Mouse (Mus musculus): Measurements from ENCODE around the gene Hcn3. TPM values are rescaled to one million over a fixed set of nuclear protein-coding genes. Genes with fewer than 3 reads are reported as not detected.

Gene Hcn3
- total RNA-seq, 1 experiment from 2014 or later: 0.47 TPM

DNA sequence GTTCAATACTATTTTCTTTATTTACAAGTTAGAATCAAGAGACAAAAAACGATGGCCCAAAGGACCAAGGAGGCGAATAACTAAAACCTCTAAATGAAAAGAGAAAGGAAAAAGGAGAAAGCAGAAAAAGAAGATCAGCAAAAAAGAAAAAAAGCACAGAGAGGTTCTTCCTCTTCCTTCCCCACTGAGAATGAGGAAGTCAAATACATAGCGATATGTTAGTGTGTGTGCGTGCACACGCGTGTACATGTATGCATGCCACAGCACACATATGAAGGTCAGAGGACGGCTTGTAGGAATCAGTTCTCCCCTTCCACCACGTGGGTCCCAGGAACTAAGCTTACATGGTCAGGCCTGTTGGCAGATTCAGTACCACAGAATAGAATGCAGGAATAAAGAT, 3.0 kb downstream of the Hcn3 start:
- no peak for ATAC-seq (ENCODE audit: extremely low read depth, insufficient number of reproducible peaks, low FRiP score, poor library complexity, severe bottlenecking)

GRCm38 (mm10) chr3:89152084-89152835, 7.7 kb downstream of the Hcn3 start:
- ATAC-seq (ENCODE audit: extremely low read depth, insufficient number of reproducible peaks, low FRiP score, poor library complexity, severe bottlenecking): no peak

DNA sequence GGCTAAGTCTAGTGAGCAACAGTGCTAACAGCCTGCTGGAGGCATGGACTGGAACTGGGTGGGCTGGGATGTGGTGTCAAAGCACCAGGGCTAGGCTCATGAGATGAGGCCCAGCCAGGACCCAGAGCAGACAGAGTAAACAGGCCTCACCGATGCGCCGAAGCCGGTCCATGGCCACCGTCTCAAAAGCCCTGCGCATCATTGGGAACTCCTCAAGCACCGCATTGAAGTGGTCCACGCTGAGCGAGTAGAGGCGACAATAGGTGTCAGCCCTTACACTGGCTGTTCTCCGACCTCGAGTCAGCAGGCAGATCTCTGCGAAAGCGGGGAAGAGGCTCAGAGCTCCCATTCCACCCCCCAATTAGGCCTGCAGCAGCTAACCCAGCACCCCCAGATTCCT, 11.4 kb downstream of the Hcn3 start:
- no peak for ATAC-seq (ENCODE audit: extremely low read depth, insufficient number of reproducible peaks, low FRiP score, poor library complexity, severe bottlenecking)

DNA sequence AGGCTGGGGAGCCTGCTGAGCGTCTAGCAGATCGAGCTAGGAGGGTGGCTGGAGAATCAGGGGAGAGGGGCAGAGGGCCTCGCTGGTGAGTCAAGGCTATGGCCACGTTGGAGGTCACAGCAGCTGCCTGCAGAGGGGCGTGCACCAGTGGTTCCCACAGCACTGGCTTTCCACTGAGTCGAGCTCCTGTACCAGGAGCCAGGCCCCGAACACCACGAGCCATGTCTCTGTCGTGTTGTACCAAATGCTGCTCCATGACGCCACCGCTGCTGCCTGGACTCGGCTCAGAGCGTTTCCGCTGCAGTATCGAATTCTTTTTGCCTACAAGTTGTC, 12.1 kb downstream of the Hcn3 start:
- ATAC-seq (ENCODE audit: extremely low read depth, insufficient number of reproducible peaks, low FRiP score, poor library complexity, severe bottlenecking): no peak

- ATAC-seq (ENCODE audit: extremely low read depth, insufficient number of reproducible peaks, low FRiP score, poor library complexity, severe bottlenecking): no peak
Measured at GRCm38 (mm10) chr3:89147101-89147978, 12.7 kb downstream of the Hcn3 start.

DNA sequence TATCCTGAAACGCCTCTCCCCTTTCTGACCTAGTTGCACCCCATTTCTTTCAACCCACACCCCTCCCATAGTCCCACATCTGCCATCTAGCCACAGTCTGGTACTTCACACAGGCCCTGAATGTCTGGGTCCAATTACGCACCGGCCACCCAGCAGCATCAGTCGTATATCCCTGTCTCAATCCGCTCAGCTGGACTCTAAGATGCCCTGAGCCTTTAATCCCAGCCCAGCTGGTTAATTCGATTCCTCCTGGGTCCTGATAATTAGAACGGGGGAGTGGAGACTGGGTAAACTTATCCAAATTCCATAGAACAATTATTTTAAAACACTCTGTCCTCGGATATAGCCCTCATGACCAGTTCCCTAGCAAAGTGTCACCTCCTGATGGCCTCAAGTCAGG, 14.4 kb downstream of the Hcn3 start:
- ATAC-seq (ENCODE audit: extremely low read depth, insufficient number of reproducible peaks, low FRiP score, poor library complexity, severe bottlenecking): no peak

GRCm38 (mm10) chr3:89144821-89145220, 15.2 kb downstream of the Hcn3 start:
- ATAC-seq (ENCODE audit: extremely low read depth, insufficient number of reproducible peaks, low FRiP score, poor library complexity, severe bottlenecking): no peak

- ATAC-seq (ENCODE audit: extremely low read depth, insufficient number of reproducible peaks, low FRiP score, poor library complexity, severe bottlenecking): no peak
Measured at GRCm38 (mm10) chr3:89136365-89136764, 23.6 kb downstream of the Hcn3 start.

- no peak for ATAC-seq (ENCODE audit: extremely low read depth, insufficient number of reproducible peaks, low FRiP score, poor library complexity, severe bottlenecking)
Measured at GRCm38 (mm10) chr3:89135958-89136357, 24.0 kb downstream of the Hcn3 start, which contains the start of gene Pklr. TSS of gene Pklr (plus strand) at chr3:89136142.

DNA sequence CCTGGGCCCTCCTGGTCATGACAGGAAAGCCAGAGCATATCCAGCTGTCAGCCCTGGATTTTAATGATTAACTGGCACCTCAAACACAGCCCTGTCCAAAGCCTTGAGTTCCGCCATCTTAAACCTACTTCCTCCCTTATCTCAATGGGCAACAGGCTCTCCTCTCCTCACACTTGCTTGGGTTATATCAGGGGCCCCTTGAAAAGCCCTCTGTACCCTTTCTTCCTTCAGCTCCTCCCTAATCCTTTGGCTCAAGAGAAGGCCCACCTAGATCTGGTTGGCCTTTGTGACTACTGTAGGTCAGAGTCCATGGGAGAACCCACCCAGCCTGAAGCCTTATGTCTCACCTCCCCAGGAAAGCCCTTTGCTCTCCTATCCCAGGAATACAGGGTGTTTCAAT, 26.2 kb downstream of the Hcn3 start:
- ATAC-seq (ENCODE audit: extremely low read depth, insufficient number of reproducible peaks, low FRiP score, poor library complexity, severe bottlenecking): no peak

- no peak for ATAC-seq (ENCODE audit: extremely low read depth, insufficient number of reproducible peaks, low FRiP score, poor library complexity, severe bottlenecking)
Measured at GRCm38 (mm10) chr3:89133063-89133450, 26.9 kb downstream of the Hcn3 start.

GRCm38 (mm10) chr3:89132285-89133062, 27.5 kb downstream of the Hcn3 start:
- no peak for ATAC-seq (ENCODE audit: extremely low read depth, insufficient number of reproducible peaks, low FRiP score, poor library complexity, severe bottlenecking)

DNA sequence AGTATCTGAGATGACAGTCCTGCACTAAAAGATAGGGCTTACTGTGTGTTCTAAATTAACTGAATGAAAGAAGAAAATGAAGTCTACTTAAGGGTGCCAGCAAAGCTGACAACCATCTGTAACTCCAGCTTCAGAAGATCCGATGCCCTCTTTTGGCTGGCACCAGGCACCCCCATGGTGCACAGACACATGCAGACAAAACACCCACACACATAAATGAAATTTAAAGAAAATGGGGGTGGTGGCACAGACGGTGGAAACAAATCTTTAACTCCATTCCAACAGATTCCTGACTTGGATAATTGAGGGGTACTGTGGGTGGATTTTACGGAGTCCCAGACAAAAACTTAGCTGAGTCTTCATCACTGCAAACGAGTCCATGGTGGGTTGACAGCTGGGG, 28.2 kb downstream of the Hcn3 start:
- no peak for ATAC-seq (ENCODE audit: extremely low read depth, insufficient number of reproducible peaks, low FRiP score, poor library complexity, severe bottlenecking)

GRCm38 (mm10) chr3:89129908-89130307, 30.1 kb downstream of the Hcn3 start:
- no peak for ATAC-seq (ENCODE audit: extremely low read depth, insufficient number of reproducible peaks, low FRiP score, poor library complexity, severe bottlenecking)

- no peak for ATAC-seq (ENCODE audit: extremely low read depth, insufficient number of reproducible peaks, low FRiP score, poor library complexity, severe bottlenecking)
Measured at GRCm38 (mm10) chr3:89125981-89126380, 34.0 kb downstream of the Hcn3 start.

- ATAC-seq (ENCODE audit: extremely low read depth, insufficient number of reproducible peaks, low FRiP score, poor library complexity, severe bottlenecking): no peak
Measured at GRCm38 (mm10) chr3:89124241-89124640, 35.8 kb downstream of the Hcn3 start.

DNA sequence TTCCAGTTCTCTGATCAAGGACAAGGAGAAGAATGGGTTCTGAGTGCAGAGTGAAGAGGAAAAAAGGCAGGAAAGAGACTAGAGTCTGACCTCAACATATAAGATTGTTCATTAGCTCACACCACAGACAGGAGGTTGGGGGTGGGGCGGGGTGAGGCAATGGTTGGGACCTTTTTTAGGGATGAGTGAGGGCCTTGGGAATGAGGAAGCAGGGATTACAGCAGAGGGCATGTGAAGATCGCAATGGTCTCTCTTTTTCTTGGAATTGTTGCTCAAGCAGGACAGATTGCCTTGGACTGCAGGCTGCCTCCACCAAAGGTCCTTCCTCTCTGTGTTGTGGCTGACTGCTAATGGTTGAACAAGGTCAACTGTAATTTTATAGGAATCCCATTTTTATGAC, 36.7 kb downstream of the Hcn3 start:
- no peak for ATAC-seq (ENCODE audit: extremely low read depth, insufficient number of reproducible peaks, low FRiP score, poor library complexity, severe bottlenecking)

DNA sequence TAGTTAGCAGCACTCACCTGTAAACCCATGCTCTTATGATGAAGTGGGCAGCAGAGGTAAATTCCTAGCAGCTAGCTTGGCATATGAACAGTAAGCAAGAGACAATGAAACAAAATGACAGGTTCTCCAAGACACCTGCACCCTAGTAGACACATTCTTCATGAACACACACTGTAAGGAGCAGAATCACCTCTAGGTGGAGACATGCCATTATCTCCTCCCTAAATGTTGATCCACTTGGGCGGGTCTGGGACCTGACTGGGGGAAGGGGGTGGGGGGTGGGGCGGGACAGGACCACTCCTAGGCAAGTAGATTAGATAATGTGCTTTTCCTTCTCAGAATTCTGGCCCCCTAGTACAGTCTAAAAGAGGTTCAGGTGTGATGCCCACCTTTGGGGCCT, 44.5 kb downstream of the Hcn3 start:
- no peak for ATAC-seq (ENCODE audit: extremely low read depth, insufficient number of reproducible peaks, low FRiP score, poor library complexity, severe bottlenecking)

GRCm38 (mm10) chr3:89113058-89113457, 46.9 kb downstream of the Hcn3 start:
- no peak for ATAC-seq (ENCODE audit: extremely low read depth, insufficient number of reproducible peaks, low FRiP score, poor library complexity, severe bottlenecking)

DNA sequence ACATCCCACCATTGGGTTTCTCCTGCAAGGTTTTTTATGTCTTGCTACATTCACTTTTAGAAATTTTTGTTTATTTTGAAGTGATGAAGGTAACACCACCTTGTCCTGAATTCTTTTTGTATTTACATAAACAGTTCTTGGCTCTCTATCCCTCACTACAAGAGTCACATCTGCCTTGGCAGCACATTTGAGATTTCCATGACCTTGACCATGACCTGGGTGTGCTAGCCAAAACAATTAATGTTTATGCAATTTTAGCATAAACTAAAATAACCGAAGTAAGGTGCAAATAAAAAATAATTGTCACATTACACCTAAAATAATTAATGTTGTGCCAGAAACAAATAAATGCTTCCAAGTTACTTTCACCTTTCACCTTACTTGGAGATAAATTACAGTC, 51.9 kb downstream of the Hcn3 start:
- ATAC-seq (ENCODE audit: extremely low read depth, insufficient number of reproducible peaks, low FRiP score, poor library complexity, severe bottlenecking): no peak
